Mouse (Mus musculus) gonadal fat pad, adult 2 months (tissue): ENCODE results near the gene AU021092. TPM values are rescaled to one million over a fixed set of nuclear protein-coding genes. Genes with fewer than 3 reads are reported as not detected.
A peak's percentile ranks its signal among the peaks of the same experiment; 100 is the strongest.
"Not testable (repeated sequence)": the region's sequence is repeated elsewhere in the genome, so short reads cannot be mapped to it uniquely, and the experiment has no call there.

Experiments used
- DNase-seq: peaks from one replicate; pipeline ENCODE4 v3.0.0-alpha.2; 2012; ENCODE audit warnings: low read depth
- polyA plus RNA-seq: library from polyadenylated mRNA; depleted of rRNA; stranded (reverse); fragments of >200 nt; gene quantifications from 2 replicates; pipeline ENCODE4 v1.2.3, GENCODE M21; 2012; rRNA removed

The AU021092 gene
- 13.1 and 15.2 TPM in 2 replicates for polyA plus RNA-seq

DNA sequence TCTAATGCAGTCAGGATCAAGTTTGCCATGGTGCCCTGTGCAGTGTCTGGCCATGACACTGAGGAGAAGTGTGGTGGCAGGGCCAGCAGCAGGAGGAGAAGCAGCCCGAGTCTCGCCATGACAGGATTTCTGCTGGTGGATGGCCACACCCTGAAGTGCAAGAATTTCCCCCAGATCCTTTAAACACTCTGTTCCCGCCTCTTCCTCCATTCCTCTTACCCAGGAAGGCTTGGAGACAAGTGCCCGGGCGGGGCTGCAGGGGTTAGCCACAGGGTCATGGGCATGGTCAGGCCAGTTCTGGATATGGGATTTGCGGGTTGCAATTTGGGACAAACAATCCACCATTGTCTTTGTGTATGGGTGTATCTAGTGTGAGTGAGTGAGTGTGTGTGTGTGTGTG, at the start of gene AU021092:
AU021092 (minus strand) TSS at position 160 of the 400 bp plus-strand sequence.
- no peak for DNase-seq

DNA sequence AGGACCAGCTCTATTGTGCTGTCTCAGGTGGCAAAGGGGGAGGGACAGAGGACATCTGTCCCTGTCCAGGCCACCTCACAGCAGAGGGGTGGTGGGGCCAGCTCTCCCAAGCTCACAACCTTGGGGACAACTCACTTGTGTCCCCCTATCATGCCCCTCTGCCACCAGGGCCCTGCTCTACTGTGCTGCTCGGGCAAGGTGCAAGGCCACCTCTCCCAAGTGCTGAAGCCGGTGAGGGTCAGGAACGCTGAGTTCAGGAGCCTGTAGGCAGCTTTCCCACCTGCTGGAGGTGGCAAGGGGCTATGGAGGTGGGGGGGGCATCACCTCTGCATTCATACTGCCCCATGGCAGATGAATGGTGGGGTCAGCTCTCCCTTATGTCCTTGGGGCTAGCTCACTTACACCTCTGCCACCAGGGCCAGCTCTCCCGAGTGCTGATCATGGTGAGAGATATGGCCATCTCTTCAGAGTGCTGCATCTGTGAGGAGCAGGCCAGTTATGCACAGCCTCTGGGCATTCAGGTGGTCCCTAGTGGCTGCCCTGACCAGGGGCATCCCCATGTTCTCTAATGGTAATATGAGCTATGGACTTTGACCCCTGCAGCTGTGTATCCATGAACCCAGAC, 49.4 kb upstream of the AU021092 start:
- DNase-seq, result no peak

DNA sequence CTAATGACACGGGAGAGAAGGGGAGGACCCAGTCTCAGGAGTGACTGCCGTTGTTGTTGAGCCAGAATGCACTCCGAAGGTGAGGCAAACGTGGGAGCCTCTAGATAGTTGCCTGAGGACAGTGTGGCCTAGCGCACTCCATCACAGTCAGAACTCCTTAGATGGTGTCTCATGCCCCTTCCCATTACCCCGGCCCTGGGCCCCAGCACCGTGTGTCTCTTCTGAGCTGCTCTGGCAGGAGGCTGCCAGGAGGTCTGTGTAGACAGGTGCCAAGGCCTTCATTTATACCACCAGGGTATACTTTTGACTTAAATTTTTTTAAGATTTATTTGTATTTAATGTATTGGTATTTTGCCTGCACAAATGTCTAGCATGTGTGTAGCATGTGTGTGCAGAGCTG, 41.8 kb upstream of the AU021092 start:
- no peak for DNase-seq

DNA sequence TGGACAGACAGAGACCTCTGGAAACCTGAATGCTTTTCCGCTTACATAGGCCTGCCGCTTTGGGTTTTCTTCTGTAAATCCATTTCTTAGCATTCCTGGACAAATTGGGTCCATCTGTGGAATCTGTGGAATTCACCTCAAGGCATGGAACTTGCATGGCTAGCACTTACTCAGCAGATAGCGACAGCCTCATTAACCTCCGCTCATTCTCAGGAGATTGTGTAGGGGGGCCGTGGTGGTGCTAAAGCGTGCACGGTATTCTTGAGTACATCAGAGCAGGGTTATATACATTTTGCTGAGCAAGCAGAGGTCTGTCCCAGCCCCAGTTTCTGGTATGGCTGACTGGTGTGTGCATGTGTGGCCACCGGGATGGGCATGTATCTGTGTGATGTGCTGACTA, 41.1 kb upstream of the AU021092 start:
- no peak for DNase-seq

DNA sequence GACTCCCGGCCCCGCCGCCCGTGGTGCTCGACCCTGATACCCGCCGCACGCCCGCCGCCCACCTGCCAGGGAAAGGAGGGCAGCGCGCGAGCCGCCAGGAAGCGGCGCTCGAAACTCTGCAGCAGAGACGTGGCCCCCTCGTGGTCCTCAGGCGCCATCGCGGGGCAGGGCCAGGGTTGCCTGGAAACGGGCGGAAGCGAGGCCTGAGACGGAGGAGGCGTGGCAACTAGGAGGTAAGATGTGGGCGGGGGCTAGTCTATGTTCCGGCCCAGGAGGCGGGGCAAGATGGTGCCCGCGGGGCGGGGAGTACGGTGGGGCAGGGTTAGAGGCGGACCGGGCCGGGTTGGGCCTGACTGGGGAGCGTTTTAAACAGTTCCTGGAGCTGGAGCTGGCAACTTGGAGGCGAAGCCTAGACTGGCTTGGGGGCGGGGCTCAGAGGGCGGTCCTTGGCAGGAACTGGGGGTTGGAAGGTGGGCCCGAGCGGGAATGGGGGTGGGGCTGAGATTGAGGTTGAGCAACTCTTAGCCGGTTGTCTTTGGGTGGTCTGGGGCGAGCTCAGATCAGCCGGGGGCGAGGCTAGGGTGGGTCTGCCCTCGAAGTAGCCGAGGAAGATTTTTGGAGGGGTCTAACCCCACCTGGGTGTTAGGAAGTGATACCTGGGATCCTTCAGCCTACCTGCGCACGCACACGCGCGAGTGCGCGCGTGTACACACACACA, 33.8 kb upstream of the AU021092 start, which contains the start of gene Eef2kmt:
Eef2kmt (minus strand) TSS at position 205 of the 718 bp plus-strand sequence.
- peak; percentile 60 for DNase-seq

DNA sequence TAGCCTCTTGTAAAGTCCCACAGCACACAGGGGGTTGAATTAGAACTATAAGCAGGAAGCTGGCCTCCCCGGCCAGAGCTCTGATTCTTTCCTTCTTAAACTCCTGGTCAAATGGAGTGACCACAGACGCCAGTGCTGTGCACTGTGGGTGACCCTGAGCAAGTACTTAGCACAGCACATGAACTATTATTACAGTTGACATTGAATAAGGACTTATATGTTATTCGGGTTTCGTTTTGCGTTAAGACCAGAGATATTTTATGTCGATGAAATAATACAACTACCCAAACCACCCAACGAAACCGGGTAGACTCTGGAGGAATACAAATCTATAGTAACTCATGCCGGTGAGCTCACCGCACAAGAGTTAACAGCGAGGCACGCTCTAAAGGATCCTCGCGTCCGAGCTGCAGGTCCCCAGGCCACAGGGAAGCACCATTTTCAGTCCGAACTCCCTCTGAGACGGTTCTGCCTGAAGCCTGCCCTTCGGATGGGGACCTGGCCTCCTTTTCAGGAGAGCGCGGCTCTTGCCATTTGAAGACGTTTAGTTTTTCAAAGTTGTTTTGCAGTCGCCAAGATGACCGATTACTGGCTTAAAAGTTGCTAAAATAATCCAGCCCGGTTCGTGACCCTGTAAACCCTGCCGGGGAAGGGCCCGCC, 33.1 kb upstream of the AU021092 start:
- no peak for DNase-seq

DNA sequence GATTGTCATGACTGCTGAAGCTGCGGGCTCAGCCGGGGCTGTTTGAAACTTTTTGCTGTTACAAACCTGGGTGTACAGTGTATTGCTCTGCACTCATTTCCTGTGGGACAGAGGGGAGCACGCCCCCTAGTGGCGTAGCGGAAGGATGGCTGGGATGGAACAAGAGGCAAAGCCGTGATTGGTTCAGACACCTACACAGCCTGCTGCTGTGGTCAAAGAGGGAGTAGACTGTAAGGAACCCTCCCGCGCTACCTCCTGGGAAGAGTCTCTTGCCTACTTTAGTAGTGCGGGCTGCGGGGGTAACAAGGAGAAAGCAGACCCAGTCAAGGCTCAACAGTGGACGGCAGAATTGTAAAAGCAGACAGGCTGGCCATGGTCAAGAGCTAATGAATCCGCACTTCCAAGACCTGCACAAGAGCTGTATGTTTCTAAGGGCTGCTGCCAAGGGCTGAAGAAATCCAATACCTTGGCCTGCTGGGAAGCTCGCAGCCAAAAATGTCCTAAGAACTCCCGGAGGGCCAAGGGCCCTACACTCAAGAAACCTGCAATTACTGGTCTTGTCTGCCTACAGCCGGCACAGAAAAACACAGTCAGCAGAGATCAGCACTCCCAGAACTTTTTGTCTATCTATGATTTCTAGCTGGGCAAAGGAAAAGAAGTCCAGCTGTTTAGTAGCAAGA, 32.4 kb upstream of the AU021092 start:
- DNase-seq, result no peak

DNA sequence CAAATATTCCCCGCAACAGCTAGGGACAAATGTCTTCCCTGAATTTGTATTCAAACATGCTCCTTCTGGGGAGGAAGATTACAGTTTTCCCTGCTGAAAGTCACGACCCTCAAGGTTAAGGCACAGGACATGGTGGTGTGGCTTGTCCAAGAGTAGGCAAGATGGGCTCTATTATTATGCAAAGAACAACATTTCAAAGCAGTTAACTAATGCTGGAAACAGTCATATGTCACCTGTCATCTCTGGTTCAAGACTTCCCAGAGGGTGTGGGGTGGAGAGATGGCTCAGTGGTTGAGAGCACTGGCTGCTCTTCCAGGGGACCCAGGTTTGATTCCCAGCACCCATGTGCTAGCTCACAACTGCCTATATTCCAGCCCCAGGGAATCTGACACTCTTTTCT, 30.2 kb upstream of the AU021092 start:
- DNase-seq, result no peak

DNA sequence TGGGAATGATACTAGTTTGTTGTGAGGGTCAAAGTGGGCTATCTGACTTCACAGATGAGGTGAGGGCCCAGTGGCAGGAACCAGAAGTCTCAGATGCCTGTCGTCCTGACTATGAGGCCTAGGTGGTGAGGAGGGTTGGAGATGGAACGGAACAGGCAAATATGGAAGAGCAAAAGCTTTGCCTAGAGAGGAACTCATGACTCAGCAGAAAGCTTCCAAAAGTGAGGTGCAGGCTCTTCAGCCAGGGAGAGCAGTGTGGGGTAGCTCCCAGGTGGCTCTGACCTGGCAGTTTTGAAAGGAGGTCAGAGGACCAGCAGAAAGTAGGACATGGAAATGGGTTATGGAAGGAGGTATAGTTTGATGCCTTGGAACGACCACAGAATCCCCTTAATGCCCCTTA, 28.8 kb upstream of the AU021092 start:
- DNase-seq, result no peak

DNA sequence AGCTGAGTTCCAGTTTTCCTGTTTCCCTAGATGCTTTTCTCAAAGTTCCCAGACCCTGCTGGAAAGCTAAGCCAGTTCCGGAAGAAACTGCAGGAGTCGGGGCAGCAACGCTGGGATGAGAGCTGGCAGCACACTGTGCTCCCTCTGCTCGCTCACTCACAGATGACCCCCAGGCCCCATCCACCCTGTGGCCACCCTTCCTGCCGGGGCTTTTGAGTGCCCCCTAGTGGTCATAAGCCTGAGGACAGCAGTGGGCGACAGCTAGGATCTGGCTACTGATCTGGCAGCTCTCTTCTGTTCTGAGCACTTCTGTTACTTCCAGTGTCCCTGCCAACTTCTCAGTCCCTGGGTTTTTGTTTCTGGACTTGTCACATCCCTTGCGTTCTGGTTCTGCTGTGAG, 22.3 kb upstream of the AU021092 start:
- no peak for DNase-seq

DNA sequence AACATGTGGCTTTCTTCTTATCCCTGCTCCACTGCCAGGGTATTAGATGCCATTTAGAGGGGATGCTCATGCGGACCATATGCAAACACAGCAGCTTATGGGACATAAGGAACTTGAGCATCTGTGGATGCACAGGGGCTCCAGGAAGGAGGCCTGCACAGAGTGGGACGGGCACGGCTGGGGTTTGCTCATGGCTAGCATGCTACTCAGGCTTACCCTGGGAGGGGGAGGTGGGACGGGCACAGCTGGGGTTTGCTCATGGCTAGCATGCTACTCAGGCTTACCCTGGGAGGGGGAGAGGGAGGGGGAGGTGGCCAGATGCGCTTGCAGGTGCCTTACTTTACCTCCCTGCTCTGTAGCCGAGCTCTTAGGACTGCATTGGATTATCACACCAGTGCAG, 20.8 kb upstream of the AU021092 start:
- no peak for DNase-seq

DNA sequence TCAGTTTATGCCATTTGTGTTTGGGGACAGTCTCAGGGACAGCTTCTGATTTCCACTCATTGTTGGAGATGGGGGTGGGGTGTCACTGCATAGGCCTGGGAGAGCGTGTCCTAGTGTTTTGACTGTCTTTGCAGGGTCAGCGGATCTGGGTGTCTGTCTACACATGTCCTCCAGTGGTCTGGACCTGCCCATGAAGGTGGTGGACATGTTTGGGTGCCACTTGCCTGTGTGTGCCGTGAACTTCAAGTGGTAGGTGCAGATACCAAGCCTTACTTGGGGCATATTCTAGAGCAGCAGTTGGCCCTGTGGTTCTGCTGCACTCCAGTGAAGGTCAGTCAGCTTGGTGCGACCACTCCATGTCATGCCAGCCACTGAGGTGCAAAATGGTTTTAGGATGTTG, 20.3 kb upstream of the AU021092 start:
- DNase-seq, result no peak

DNA sequence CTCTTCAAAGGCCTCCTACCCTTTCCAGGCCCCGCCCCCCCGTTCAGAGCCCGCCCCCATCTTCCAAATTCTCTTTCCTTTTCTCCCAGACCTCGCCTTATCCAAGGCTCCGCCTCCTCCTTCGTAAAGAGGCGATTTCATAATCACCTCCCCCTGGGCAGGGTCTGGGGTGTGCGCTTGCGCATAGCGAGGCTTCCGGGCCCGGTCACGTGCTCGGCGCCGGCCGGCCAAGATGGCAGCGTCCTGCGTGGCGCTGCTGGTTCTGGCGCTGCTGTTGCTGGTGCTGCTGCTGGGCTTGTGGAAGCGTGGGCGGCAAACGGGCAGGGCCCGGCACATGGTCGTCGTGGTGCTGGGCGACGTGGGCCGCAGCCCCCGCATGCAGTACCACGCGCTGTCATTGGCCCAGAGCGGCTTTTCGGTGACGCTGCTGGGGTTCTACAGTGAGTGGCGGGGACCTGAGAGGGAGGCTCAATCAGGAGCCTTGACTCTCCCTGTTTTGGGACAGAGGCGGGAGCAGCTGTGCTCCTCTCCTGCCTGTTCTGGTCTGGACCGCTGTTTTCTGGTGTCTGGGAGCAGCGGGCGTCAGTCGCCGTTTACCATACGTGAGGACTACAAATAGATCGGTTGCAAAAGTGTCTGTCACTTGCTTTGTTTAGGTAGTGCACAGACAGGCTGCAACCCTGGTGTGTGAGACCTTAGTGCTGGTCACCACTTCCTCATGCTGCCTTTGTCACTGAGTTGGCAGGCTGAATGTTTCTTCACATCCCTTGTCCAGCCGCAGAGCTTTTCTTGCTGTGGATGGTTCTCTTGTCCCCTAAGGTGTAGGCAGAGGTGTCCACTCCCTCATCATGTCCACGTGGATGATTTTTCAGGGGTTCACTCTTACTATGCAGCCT, 11.6 kb upstream of the AU021092 start, which contains the start of gene Alg1:
Alg1 (plus strand) TSS at position 204 of the 896 bp plus-strand sequence.
- peak; percentile 75 for DNase-seq

DNA sequence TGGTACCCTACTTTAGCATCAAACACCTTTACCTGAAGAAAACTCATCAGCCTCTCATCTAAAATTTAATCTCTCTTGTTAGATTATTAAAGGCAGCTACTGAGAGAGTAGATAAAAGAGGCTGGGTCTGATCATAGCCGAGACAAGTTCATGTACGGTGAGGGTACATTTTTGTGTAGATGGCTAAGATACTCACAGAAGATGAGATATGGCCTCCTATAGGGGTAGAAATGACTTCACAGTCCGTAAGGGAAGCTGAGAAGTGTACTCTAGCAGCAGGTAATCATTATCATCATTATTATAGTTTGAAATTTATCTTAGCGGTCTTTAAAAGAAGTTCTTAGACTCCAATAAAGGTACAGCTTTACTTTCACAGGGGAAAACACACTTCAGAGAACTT, 10.9 kb upstream of the AU021092 start:
- no peak for DNase-seq

DNA sequence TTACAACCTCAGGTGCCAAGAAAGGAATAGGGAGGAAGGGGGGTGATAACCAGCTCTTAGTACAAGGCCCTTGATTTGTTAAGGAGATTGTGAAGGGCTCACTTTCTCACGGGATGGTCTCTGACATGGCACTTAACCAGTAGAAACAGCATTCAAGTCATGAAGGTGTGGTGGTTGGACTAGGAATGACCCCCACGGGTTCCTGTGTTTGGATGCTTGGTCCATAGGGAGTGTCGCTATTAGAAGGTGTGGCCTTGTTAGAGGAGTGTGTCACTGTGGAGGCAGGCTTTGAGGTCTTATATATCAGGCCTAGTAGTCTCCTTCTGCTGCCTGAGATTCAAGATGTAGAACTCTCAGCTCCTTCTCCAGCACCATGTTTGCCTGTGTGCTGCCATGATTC, 6.0 kb upstream of the AU021092 start:
- not testable (repeated sequence) for DNase-seq

DNA sequence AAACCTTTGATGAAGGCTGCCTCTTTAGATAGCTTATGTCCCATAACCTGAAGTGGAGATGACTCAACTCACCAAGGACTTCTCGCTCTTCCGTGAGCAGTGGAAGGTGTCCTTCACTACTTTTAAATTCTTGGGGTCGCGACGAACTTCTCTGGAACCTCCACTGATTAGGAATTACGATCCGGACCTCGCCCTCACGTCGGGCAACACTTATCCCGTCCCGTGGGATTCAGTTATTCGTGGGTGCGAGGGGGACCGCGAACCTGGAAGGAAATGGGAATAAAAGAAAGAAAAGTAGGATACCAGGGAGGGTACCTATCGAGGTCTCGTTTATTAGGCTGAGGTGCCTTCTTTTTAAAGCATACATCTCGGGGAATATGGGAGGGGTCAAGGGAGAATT, 5.4 kb upstream of the AU021092 start:
- DNase-seq, result not testable (repeated sequence)

DNA sequence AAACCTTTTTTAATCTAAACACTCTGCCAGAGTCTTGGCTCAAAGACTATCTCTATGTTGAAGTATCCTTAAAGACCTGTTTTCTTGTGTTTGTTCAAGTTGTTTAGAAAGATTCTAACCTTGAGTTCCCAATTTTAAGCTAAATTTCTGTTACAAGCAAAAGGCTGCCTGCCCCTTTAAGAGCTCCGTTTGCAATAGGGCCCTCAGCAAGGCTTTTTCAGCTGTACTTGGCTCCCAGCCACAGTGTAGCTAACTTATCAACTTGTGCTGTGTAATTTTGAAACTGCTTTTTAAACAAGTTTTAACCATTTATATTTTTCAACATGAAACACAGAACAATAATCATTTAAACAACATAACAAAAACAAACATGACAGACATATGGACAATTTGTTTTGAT, 4.4 kb upstream of the AU021092 start:
- DNase-seq, result not testable (repeated sequence)

DNA sequence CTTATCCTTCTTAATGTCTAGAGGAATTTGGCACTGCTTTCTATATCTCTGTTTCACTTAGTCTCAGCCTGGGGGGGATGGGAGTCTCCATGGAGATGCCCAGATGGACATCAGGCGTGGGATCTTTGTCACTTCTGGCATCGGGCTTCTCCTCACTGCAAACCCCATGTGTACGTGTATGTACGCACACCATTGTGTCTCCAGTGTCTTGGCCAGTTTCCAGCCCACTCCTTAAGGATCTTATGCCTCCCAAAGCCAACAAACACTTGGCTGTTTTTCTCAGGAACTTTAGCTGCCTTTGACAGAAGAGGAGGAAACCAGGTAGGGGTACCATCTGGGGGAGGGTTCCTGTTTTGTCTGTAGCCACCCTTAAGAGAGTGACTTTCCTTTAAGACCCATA, 696 bp downstream of the AU021092 start:
- DNase-seq, result no peak

DNA sequence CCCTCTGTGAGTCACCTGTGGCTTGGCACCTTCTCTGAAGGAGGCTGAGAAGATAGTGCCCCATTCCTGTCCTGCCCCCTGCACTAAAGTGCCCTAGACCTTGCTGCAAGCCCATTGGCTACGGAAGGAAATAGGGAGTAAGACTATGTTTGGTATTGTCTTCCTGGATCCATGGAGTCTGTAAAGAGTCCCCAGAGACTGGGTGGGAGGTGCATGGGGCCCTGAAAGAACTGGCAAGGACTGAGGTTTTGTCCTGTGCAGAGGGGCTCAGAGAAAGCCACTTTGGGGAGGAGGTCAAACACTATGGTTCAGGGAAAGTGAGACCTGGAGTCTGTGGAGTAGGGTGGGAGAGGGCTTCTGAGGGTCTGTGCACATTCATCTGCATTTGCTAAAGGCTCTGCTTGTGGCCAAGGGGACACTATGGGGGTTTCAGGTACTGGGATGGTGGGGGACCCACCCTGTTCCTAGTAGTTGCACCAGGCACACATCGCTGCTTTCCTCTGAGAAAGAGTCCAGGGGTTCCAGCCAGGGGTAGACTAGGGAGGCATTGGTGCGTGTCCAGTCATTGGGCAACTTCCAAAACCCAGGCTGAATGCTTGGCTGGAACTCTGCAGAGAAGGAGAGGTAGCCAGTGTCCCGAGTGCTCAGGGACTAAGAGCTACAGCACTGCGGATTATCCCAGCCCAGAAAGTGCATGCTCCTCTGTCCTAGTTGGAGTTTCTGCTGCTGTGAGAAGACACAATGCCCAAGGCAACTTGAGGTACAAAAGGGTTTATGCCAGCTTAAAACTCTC, 4.6 kb downstream of the AU021092 start:
- no peak for DNase-seq

DNA sequence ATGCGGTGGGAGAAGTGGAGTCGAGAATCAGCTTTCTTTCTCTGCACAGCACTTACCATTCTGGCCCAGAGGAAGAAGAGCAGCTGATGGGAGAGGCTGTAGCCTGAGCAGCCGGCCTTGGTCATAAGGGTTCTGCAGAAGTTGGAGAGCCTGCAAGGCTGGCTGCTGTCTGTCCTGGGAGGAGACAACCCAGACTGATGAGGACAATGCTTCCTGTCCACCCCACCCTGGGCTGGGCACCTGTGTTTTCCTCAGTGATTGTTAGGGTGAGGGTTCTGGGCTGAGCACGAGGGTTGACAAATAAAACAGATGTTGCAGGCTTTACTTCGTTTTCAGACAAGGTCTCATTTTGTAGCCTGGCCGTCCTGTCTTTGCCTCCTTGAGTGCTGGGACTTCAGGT, 5.4 kb downstream of the AU021092 start:
- no peak for DNase-seq
